Mouse (Mus musculus) ES-E14 (cell line): ENCODE measurements around the gene Cib1. TPM values are rescaled to one million over a fixed set of nuclear protein-coding genes. Genes with fewer than 3 reads are reported as not detected.

Experiments used
- DNase-seq: peaks from one replicate; pipeline ENCODE4 v3.0.0-alpha.2; 2013; ENCODE audit warnings: low read depth, low spot score
- H3K27ac ChIP-seq: 2 replicates; pipeline ENCODE4 v1.5.1; 2012; ENCODE audit warnings: low read depth, mild to moderate bottlenecking, low read length, moderate library complexity, mixed read lengths; ENCODE audit not compliant: poor library complexity, insufficient read depth, severe bottlenecking
- H3K36me3 ChIP-seq: 2 replicates; pipeline ENCODE4 v1.6.1; 2012; ENCODE audit warnings: mild to moderate bottlenecking, low read length, moderate library complexity, mixed read lengths; ENCODE audit not compliant: control insufficient read depth, poor library complexity, insufficient read depth, severe bottlenecking
- H3K4me1 ChIP-seq, 2 experiments: fragments of 150-350 bp in 1 of 2; sonication (generic) in 1 of 2; 2 replicates each; pipeline ENCODE4 v1.6.1; 2012; ENCODE audit warnings: low read length in 2 of 2, mild to moderate bottlenecking in 1 of 2, mixed read lengths in 1 of 2; ENCODE audit not compliant: control insufficient read depth in 2 of 2, insufficient read depth in 2 of 2, poor library complexity in 1 of 2
- H3K4me3 ChIP-seq, 2 experiments: fragments of 150-350 bp in 1 of 2; sonication (generic) in 1 of 2; 2 replicates each; pipeline ENCODE4 v1.5.1; 2012; ENCODE audit warnings: low read length in 2 of 2, low read depth in 1 of 2, mild to moderate bottlenecking in 1 of 2, mixed read lengths in 1 of 2; ENCODE audit not compliant: insufficient read depth in 1 of 2, poor library complexity in 1 of 2, severe bottlenecking in 1 of 2
- H3K9ac ChIP-seq: 2 replicates; pipeline ENCODE4 v1.6.1; 2012; ENCODE audit warnings: low read depth, mild to moderate bottlenecking, low read length, mixed read lengths; ENCODE audit not compliant: poor library complexity, insufficient read depth, severe bottlenecking
- H3K9me3 ChIP-seq: fragments of 150-350 bp; sonication (generic); 2 replicates; pipeline ENCODE4 v1.6.1; 2012; ENCODE audit warnings: low read depth, mild to moderate bottlenecking, low read length; ENCODE audit not compliant: control insufficient read depth, insufficient read depth
- CHD2 ChIP-seq: IDR thresholded peaks from 2 replicates; pipeline ENCODE4 v1.6.1; 2014; ENCODE audit warnings: mild to moderate bottlenecking, low read depth, low read length, inconsistent platforms
- HCFC1 ChIP-seq: IDR thresholded peaks from 2 replicates; pipeline ENCODE4 v1.6.1; 2012; ENCODE audit warnings: low read length, inconsistent platforms, borderline replicate concordance; ENCODE audit not compliant: insufficient read depth
- MAFK ChIP-seq: IDR thresholded peaks from 2 replicates; pipeline ENCODE4 v1.6.1; 2014; ENCODE audit warnings: mild to moderate bottlenecking, low read depth, low read length, inconsistent platforms; ENCODE audit not compliant: insufficient read depth
- ZC3H11A ChIP-seq: IDR thresholded peaks from 2 replicates; pipeline ENCODE4 v1.6.1; 2012; ENCODE audit warnings: low read depth, mild to moderate bottlenecking, inconsistent platforms, low read length, borderline replicate concordance
- ZNF384 ChIP-seq: IDR thresholded peaks from 2 replicates; pipeline ENCODE4 v1.6.1; 2012; ENCODE audit warnings: low read depth, low read length, inconsistent platforms
- in situ Hi-C, 2 experiments: fragments of 600-800 bp; cut with MboI; formaldehyde crosslinking; loops; one replicate each; pipeline ENCODE4 v1.15.1; 2025; ENCODE audit warnings: low sequenced_read_pairs in 2 of 2, inconsistent platforms in 1 of 2; ENCODE audit not compliant: unreplicated experiment in 2 of 2
- total RNA-seq: library from RNA; depleted of rRNA; stranded (reverse); fragments of 300-350 nt; gene quantifications from 2 replicates; pipeline ENCODE4 v1.2.3, GENCODE M21; 2012

Gene Cib1
- total RNA-seq, 1 experiment, result 59.7 TPM

GRCm38 (mm10) chr7:80195146-80195545, 37.5 kb downstream of the Cib1 start:
- no peak overlapping the region for H3K9ac ChIP-seq
- H3K9me3 ChIP-seq, result no peaks in the 10 kb centered on the region
- TF ChIP-seq ZNF384 (no peak), MAFK (no peak), ZC3H11A (no peak), HCFC1 (no peak), CHD2 (no peak)
- no peak overlapping the region for H3K27ac ChIP-seq
- H3K36me3 ChIP-seq, result no peaks in the 10 kb centered on the region; the same call in 1 of the 2 replicates
- in situ Hi-C loops, result no loop called here
- no peak overlapping the region for H3K4me3 ChIP-seq
- no peak for DNase-seq
- H3K4me1 ChIP-seq, result peaks cover 8 to 28% of the 10 kb centered on the region in 2 experiments; a peak in 3 of 4 replicates

- DNase-seq, result no peak
These were observed 38.5 kb downstream of the Cib1 start for GRCm38 (mm10) chr7:80193941-80194739.

GRCm38 (mm10) chr7:80192226-80193061, 40.2 kb downstream of the Cib1 start:
- Histone ChIP-seq H3K4me3 (peak overlapping the region; percentile 69 to 71; a peak in 3 of 4 replicates), H3K4me1 (peaks cover 21 to 30% of the 10 kb centered on the region in 2 experiments), H3K9ac (peak overlapping the region; percentile 67), H3K36me3 (no peaks in the 10 kb centered on the region), H3K9me3 (no peaks in the 10 kb centered on the region), H3K27ac (peak overlapping the region; percentile 79)
- TF ChIP-seq ZNF384, result no peak
- in situ Hi-C loops, result no loop called here
- DNase-seq, result peak; percentile 86

More at GRCm38 (mm10) chr7:80193941-80194739, 38.5 kb downstream of the Cib1 start:
- in situ Hi-C loops, result no loop called here
- H3K4me1 ChIP-seq, result peaks cover 14 to 27% of the 10 kb centered on the region in 2 experiments; a peak in 3 of 4 replicates
- H3K36me3 ChIP-seq, result no peaks in the 10 kb centered on the region
- H3K9me3 ChIP-seq, result no peaks in the 10 kb centered on the region
- no peak overlapping the region for H3K27ac ChIP-seq
- TF ChIP-seq HCFC1, result no peak
- no peak for TF ChIP-seq ZC3H11A
- TF ChIP-seq ZNF384, result no peak
- no peak for TF ChIP-seq MAFK
- no peak for TF ChIP-seq CHD2
- no peak overlapping the region; the same call in 1 of the 2 replicates for H3K9ac ChIP-seq
- no peak overlapping the region for H3K4me3 ChIP-seq

GRCm38 (mm10) chr7:80191455-80191854, 41.2 kb downstream of the Cib1 start:
- peak overlapping the region; percentile 71 for H3K27ac ChIP-seq
- no peaks in the 10 kb centered on the region for H3K36me3 ChIP-seq
- H3K9ac ChIP-seq, result no peak overlapping the region; the same call in 1 of the 2 replicates
- no peaks in the 10 kb centered on the region for H3K9me3 ChIP-seq
- no peak overlapping the region; a peak in 1 of 4 replicates for H3K4me3 ChIP-seq
- in situ Hi-C loops, result no loop called here
- peaks cover 17 to 30% of the 10 kb centered on the region in 2 experiments for H3K4me1 ChIP-seq
- no peak for TF ChIP-seq ZC3H11A
- no peak for TF ChIP-seq MAFK
- TF ChIP-seq CHD2, result no peak
- TF ChIP-seq ZNF384, result no peak
- no peak for TF ChIP-seq HCFC1
- no peak for DNase-seq
